Mouse (Mus musculus) stomach, embryonic 14.5 days (tissue): Measurements from ENCODE around the gene Sh3bgrl3. TPM values are rescaled to one million over a fixed set of nuclear protein-coding genes. Genes with fewer than 3 reads are reported as not detected.
A peak's percentile ranks its signal among the peaks of the same experiment; 100 is the strongest.

Source experiments
- ATAC-seq: fragments of 200-750 bp; cut with Nextera tagmentation; 2 replicates; pipeline ENCODE4 v1.8.0; 2017; ENCODE audit warnings: low read depth, moderate TSS enrichment; ENCODE audit not compliant: insufficient number of reproducible peaks, insufficient read depth, low FRiP score
- H3K27ac ChIP-seq: fragments of 300-500 bp; sonication (generic); 2 replicates; pipeline ENCODE4 v1.5.1; 2014; ENCODE audit warnings: mild to moderate bottlenecking, low read length, moderate library complexity, mixed read lengths
- H3K27me3 ChIP-seq: fragments of 300-500 bp; sonication (generic); 2 replicates; pipeline ENCODE4 v1.6.1; 2014; ENCODE audit warnings: low read length, control low read depth, mixed read lengths; ENCODE audit not compliant: control insufficient read depth, insufficient read depth
- H3K36me3 ChIP-seq: fragments of 300-500 bp; sonication (generic); 2 replicates; pipeline ENCODE4 v1.6.1; 2014; ENCODE audit warnings: mild to moderate bottlenecking, control low read depth, low read length, moderate library complexity, mixed read lengths; ENCODE audit not compliant: control insufficient read depth, insufficient read depth
- H3K4me1 ChIP-seq: fragments of 300-500 bp; sonication (generic); 2 replicates; pipeline ENCODE4 v1.6.1; 2014; ENCODE audit warnings: low read length, control low read depth, mixed read lengths; ENCODE audit not compliant: control insufficient read depth, insufficient read depth
- H3K4me2 ChIP-seq: fragments of 300-500 bp; sonication (generic); replicated peaks from 2 replicates; pipeline ENCODE4 v1.6.1; 2014; ENCODE audit warnings: low read depth, low read length, control low read depth
- H3K4me3 ChIP-seq: fragments of 300-500 bp; sonication (generic); 2 replicates; pipeline ENCODE4 v1.5.1; 2014; ENCODE audit warnings: low read depth, low read length, control low read depth
- H3K9ac ChIP-seq: fragments of 300-500 bp; sonication (generic); replicated peaks from 2 replicates; pipeline ENCODE4 v1.6.1; 2014; ENCODE audit warnings: low read depth, mild to moderate bottlenecking, control low read depth, low read length, moderate library complexity, mixed read lengths
- H3K9me3 ChIP-seq: fragments of 300-500 bp; sonication (generic); 2 replicates; pipeline ENCODE4 v1.6.1; 2016; ENCODE audit warnings: low read depth, low read length, control low read depth; ENCODE audit not compliant: control insufficient read depth
- WGBS: fragments of 180-500 bp; shearing (Covaris S2); extraction: QIAGEN DNeasy Blood & Tissue Kit; methylation state at CpG from one replicate; pipeline ENCODE4 v1.1.7; 2014; 5-methylcytosine and 5-hydroxymethylcytosine counted together
- polyA plus RNA-seq: library from polyadenylated mRNA; unstranded; fragments of >200 nt; fragmentation: Nextera tagmentation; extraction: Ambion mirVana; gene quantifications from 2 replicates; pipeline ENCODE4 v1.2.1, GENCODE M21; 2014

Gene Sh3bgrl3
- polyA plus RNA-seq, 1 experiment from 2014 or later, result 435 TPM

GRCm38 (mm10) chr4:134138857-134139256 lies 10.3 kb upstream of the Sh3bgrl3 start:
- WGBS, result 85% methylated on average over 2 of the region's 2 CpGs
- Histone ChIP-seq H3K4me3 (no peak overlapping the region), H3K4me2 (no peak overlapping the region), H3K27me3 (no peaks in the 10 kb centered on the region), H3K4me1 (no peaks in the 10 kb centered on the region), H3K9ac (no peak overlapping the region), H3K9me3 (no peaks in the 10 kb centered on the region), H3K27ac (no peak overlapping the region), H3K36me3 (0 out of 2 replicates have a peak, but pooled peaks cover 4% of the 10 kb centered on the region)
- ATAC-seq, result no peak

DNA sequence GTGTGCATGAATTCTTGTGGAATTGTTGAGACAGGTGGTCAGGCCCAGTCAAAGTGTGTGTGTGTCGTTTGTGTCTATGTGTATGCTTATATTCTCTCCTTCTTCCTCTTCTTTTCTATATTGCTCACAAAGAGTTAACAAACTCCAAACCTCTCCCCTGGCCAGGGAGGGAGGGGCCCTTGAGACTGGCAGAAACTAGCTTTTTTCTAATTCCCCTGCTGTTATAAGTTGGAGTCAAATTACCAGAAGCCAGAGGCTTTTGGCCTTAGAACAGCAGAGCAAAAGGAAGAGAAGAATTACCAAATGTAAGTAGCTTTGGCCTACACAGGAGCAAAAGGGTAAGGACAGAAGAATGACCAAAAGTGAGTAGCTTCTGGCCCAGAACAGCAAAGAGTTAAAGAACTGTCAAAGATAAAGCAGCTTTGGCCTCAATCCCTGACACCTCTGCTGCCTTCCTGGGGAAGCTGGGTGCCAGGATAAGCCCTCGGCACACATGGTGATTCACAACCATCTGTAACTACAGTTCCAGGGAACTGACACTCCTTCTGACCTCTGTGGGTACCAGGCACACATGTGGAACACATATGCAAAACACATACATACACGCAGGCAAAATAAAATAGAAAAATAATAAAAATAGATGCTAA lies 7.8 kb upstream of the Sh3bgrl3 start:
- Histone ChIP-seq H3K36me3 (0 out of 2 replicates have a peak, but pooled peaks cover 4% of the 10 kb centered on the region), H3K27me3 (no peaks in the 10 kb centered on the region), H3K4me3 (no peak overlapping the region), H3K27ac (0 out of 2 replicates have a peak overlapping the region, but pooled peaks have one; percentile 4), H3K4me1 (no peaks in the 10 kb centered on the region), H3K9ac (no peak overlapping the region), H3K4me2 (no peak overlapping the region), H3K9me3 (no peaks in the 10 kb centered on the region)
- WGBS, result 45% methylated on average over 3 of the region's 3 CpGs
- ATAC-seq, result no peak

- no peak for ATAC-seq
- Histone ChIP-seq H3K36me3 (no peaks in the 10 kb centered on the region), H3K9me3 (no peaks in the 10 kb centered on the region), H3K27ac (no peak overlapping the region), H3K9ac (no peak overlapping the region), H3K4me3 (no peak overlapping the region), H3K4me1 (peaks cover 17% of the 10 kb centered on the region), H3K4me2 (no peak overlapping the region), H3K27me3 (no peaks in the 10 kb centered on the region)
- WGBS, result 65% methylated on average over 8 of the region's 8 CpGs
These were observed 4.0 kb upstream of the Sh3bgrl3 start for GRCm38 (mm10) chr4:134132519-134133095.

GRCm38 (mm10) chr4:134132117-134132516 lies 3.5 kb upstream of the Sh3bgrl3 start:
- Histone ChIP-seq H3K27me3 (no peaks in the 10 kb centered on the region), H3K9ac (no peak overlapping the region), H3K4me2 (no peak overlapping the region), H3K9me3 (no peaks in the 10 kb centered on the region), H3K27ac (no peak overlapping the region), H3K4me1 (peaks cover 21% of the 10 kb centered on the region), H3K4me3 (no peak overlapping the region), H3K36me3 (no peaks in the 10 kb centered on the region)
- 62% methylated on average over 3 of the region's 3 CpGs for WGBS
- no peak for ATAC-seq

DNA sequence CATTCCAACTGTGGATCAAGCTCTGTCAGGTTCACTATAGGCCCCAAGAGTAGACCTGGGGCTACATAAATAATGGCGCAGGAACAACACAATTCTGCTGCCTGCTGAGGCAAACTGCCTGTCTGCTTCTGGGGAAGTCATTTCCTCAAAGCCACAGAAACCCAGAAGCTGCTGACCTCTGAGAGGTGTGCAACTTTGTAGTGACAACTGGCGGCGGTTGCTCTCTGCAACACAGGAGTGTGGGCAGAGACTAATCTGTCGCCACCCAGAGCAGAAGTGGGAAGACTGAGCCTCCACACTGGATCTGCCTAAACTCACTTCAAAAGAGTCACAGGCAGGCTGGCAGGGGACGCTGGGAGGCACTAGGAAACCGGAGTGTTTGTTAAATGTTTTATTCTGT lies 893 bp upstream of the Sh3bgrl3 start:
- ATAC-seq, result no peak
- Histone ChIP-seq H3K27me3 (no peaks in the 10 kb centered on the region), H3K4me2 (peak overlapping the region; percentile 75), H3K36me3 (no peaks in the 10 kb centered on the region), H3K27ac (peak overlapping the region; percentile 97), H3K4me1 (peaks cover 28% of the 10 kb centered on the region), H3K9me3 (no peaks in the 10 kb centered on the region), H3K4me3 (peak overlapping the region; percentile 84; the same call in 1 of the 2 replicates), H3K9ac (no peak overlapping the region)
- WGBS, result 39% methylated on average over 6 of the region's 6 CpGs

DNA sequence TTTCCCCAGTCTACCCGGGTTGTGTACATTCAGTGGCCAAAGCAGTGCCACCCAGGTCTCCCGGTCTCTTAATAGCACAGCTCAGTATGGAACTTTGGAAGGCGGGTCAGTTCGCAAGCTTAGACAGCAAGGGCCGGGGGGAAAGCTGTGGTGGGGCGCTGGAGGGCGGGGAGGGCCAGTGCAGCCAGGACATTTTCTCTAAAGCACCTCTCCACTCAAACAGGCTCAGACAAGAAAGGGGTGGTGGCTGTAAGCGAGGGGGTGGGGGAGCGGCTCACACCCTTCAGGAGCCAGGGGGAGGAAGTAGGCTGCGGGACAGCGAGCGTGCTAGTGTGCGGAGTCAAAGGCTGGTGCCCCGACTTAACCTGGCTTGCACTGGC lies 384 bp upstream of the Sh3bgrl3 start:
- Histone ChIP-seq H3K36me3 (no peaks in the 10 kb centered on the region), H3K27ac (peak overlapping the region; percentile 97), H3K9me3 (no peaks in the 10 kb centered on the region), H3K27me3 (no peaks in the 10 kb centered on the region), H3K4me2 (peak overlapping the region; percentile 75), H3K4me3 (peak overlapping the region; percentile 84), H3K9ac (peak overlapping the region; percentile 83), H3K4me1 (peaks cover 28% of the 10 kb centered on the region)
- WGBS, result 2% methylated on average over 14 of the region's 14 CpGs
- peak; percentile 61 for ATAC-seq

- Histone ChIP-seq H3K27ac (peak overlapping the region; percentile 97; the same call in 1 of the 2 replicates), H3K27me3 (no peaks in the 10 kb centered on the region)
- WGBS, result 52% methylated on average over 8 of the region's 8 CpGs
These were observed 796 bp downstream of the Sh3bgrl3 start for GRCm38 (mm10) chr4:134127793-134128192.

GRCm38 (mm10) chr4:134127121-134127455 lies 1.5 kb downstream of the Sh3bgrl3 start:
- H3K4me3 ChIP-seq, result peak overlapping the region; percentile 84; the same call in 1 of the 2 replicates
- 84% methylated on average over 7 of the region's 7 CpGs for WGBS
- ATAC-seq, result no peak
- H3K4me2 ChIP-seq, result peak overlapping the region; percentile 75; the same call in 1 of the 2 replicates
- H3K27me3 ChIP-seq, result no peaks in the 10 kb centered on the region
- no peaks in the 10 kb centered on the region for H3K9me3 ChIP-seq
- no peaks in the 10 kb centered on the region for H3K36me3 ChIP-seq
- H3K9ac ChIP-seq, result no peak overlapping the region
- H3K4me1 ChIP-seq, result peaks cover 28% of the 10 kb centered on the region
- no peak overlapping the region for H3K27ac ChIP-seq

More at GRCm38 (mm10) chr4:134127793-134128192, 796 bp downstream of the Sh3bgrl3 start:
- no peak for ATAC-seq
- H3K9ac ChIP-seq, result peak overlapping the region; percentile 83
- H3K4me2 ChIP-seq, result peak overlapping the region; percentile 75
- H3K4me3 ChIP-seq, result peak overlapping the region; percentile 84
- peaks cover 28% of the 10 kb centered on the region for H3K4me1 ChIP-seq
- no peaks in the 10 kb centered on the region for H3K36me3 ChIP-seq
- H3K9me3 ChIP-seq, result no peaks in the 10 kb centered on the region
